Mouse (Mus musculus) G1E-ER4 (cell line): ENCODE data around the gene Gabarapl2. TPM values are rescaled to one million over a fixed set of nuclear protein-coding genes. Genes with fewer than 3 reads are reported as not detected.

Experiments used
- GATA1 ChIP-seq: IDR thresholded peaks from one replicate; pipeline ENCODE4 v1.8.0; 2012; ENCODE audit warnings: low read length, inconsistent platforms
- polyA plus RNA-seq: library from polyadenylated mRNA; stranded (reverse); fragments of >175 nt; gene quantifications from 2 replicates; pipeline ENCODE4 v1.2.3, GENCODE M21; 2012

Gene Gabarapl2
- polyA plus RNA-seq, 1 experiment = 0.85 TPM

- TF ChIP-seq GATA1 = no peak
Observed at GRCm38 (mm10) chr8:111955879-111956278, 15.4 kb downstream of the Gabarapl2 start.

- TF ChIP-seq GATA1 = no peak
Observed at GRCm38 (mm10) chr8:111957231-111957630, 16.7 kb downstream of the Gabarapl2 start.

GRCm38 (mm10) chr8:111960591-111961321 is 20.3 kb downstream of the Gabarapl2 start:
- TF ChIP-seq GATA1 = no peak

GRCm38 (mm10) chr8:111961330-111961729 is 20.8 kb downstream of the Gabarapl2 start:
- no peak for TF ChIP-seq GATA1

- no peak for TF ChIP-seq GATA1
Observed at GRCm38 (mm10) chr8:111962589-111962988, 22.1 kb downstream of the Gabarapl2 start.

- no peak for TF ChIP-seq GATA1
Observed at GRCm38 (mm10) chr8:111963091-111963490, 22.6 kb downstream of the Gabarapl2 start.

GRCm38 (mm10) chr8:111963546-111963945 is 23.0 kb downstream of the Gabarapl2 start:
- TF ChIP-seq GATA1 = no peak

GRCm38 (mm10) chr8:111964351-111964750 is 23.8 kb downstream of the Gabarapl2 start:
- TF ChIP-seq GATA1 = no peak

- TF ChIP-seq GATA1 = no peak
Observed at GRCm38 (mm10) chr8:111964849-111965561, 24.5 kb downstream of the Gabarapl2 start.

- TF ChIP-seq GATA1 = peak; percentile 49
Observed at GRCm38 (mm10) chr8:111967246-111967870, 26.9 kb downstream of the Gabarapl2 start.

- no peak for TF ChIP-seq GATA1
Observed at GRCm38 (mm10) chr8:111968541-111968940, 28.0 kb downstream of the Gabarapl2 start.

- no peak for TF ChIP-seq GATA1
Observed at GRCm38 (mm10) chr8:111968991-111969390, 28.5 kb downstream of the Gabarapl2 start.

- TF ChIP-seq GATA1 = no peak
Observed at GRCm38 (mm10) chr8:111974138-111974537, 33.6 kb downstream of the Gabarapl2 start.

GRCm38 (mm10) chr8:111975706-111976105 is 35.2 kb downstream of the Gabarapl2 start:
- TF ChIP-seq GATA1 = no peak

- no peak for TF ChIP-seq GATA1
Observed at GRCm38 (mm10) chr8:111976326-111976725, 35.8 kb downstream of the Gabarapl2 start.

GRCm38 (mm10) chr8:111978147-111978546 is 37.6 kb downstream of the Gabarapl2 start:
- no peak for TF ChIP-seq GATA1

- TF ChIP-seq GATA1 = no peak
Observed at GRCm38 (mm10) chr8:111982116-111982515, 41.6 kb downstream of the Gabarapl2 start.
